Comparison of ENCODE assay signal across 8 mouse cellular contexts in the genomic region with DNA sequence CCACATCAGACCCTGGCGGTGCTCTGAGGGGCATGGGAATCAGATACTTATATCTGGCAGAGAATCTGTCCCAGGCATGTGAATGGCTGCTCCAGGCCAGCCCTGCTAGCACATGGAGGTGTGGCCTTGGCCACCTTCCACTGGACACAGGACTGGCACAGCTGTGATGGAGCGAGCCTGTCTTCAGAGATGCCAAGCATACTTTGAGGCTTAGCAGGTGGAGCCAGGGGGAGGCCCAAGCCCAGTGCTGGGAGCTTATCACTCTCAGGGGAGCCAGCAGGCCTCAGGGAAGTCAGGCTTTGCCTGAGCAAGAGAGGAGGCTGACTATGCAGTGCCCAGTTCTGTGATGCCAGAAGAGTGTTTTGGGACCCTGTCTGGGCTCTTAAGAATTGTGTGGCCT. TPM values are rescaled to one million over a fixed set of nuclear protein-coding genes. Genes with fewer than 3 reads are reported as not detected.
A peak's percentile ranks its signal among the peaks of the same experiment; 100 is the strongest.
DNase-seq lines count a peak whose midpoint lies in the region; ATAC-seq and TF ChIP-seq lines count a peak whose summit lies in the region.

No protein-coding gene starts in this region.

- H3K36me3 ChIP-seq in kidney, embryonic 16.5 days (ENCODE audit: insufficient read depth, low read length): no peaks in the 10 kb centered on the region
- H3K36me3 ChIP-seq in heart, embryonic 11.5 days (ENCODE audit: control insufficient read depth, insufficient read depth, low read length): no peaks in the 10 kb centered on the region
- H3K36me3 ChIP-seq in liver, embryonic 14.5 days (replicated peaks; ENCODE audit: control insufficient read depth, insufficient read depth, low read depth): no peaks in the 10 kb centered on the region; the same call in 1 of the 2 replicates

- H3K4me2 ChIP-seq in kidney, embryonic 16.5 days (replicated peaks; ENCODE audit: low read depth, low read length): no peak overlapping the region
- H3K4me2 ChIP-seq in heart, embryonic 11.5 days: peak overlapping the region; percentile 23
- peak overlapping the region; percentile 46 for H3K4me2 ChIP-seq in liver, embryonic 14.5 days (ENCODE audit: low read depth)

- H3K27ac ChIP-seq in kidney, embryonic 16.5 days (ENCODE audit: low read length): no peak overlapping the region
- H3K27ac ChIP-seq in heart, embryonic 11.5 days (ENCODE audit: low read depth, low read length): peak overlapping the region; percentile 62
- no peak overlapping the region; the same call in 1 of the 2 replicates for H3K27ac ChIP-seq in liver, embryonic 14.5 days

- peaks cover 27% of the 10 kb centered on the region for H3K4me1 ChIP-seq in kidney, embryonic 16.5 days (ENCODE audit: insufficient read depth, low read length)
- peaks cover 65% of the 10 kb centered on the region for H3K4me1 ChIP-seq in heart, embryonic 11.5 days (ENCODE audit: control insufficient read depth, insufficient read depth, low read length)
- peaks cover 52 to 60% of the 10 kb centered on the region in 2 experiments for H3K4me1 ChIP-seq in liver, embryonic 14.5 days (replicated peaks; ENCODE audit: control insufficient read depth in 2 of 2, insufficient read depth in 2 of 2, low read length in 1 of 2)

- H3K9ac ChIP-seq in kidney, embryonic 16.5 days (replicated peaks; ENCODE audit: low read length): no peak overlapping the region
- no peak overlapping the region for H3K9ac ChIP-seq in heart, embryonic 11.5 days (ENCODE audit: low read depth, low read length)
- peak overlapping the region; percentile 31; the same call in 1 of the 2 replicates for H3K9ac ChIP-seq in liver, embryonic 14.5 days (replicated peaks)

- H3K27me3 ChIP-seq in kidney, embryonic 16.5 days (ENCODE audit: insufficient read depth, low read length): no peaks in the 10 kb centered on the region
- no peaks in the 10 kb centered on the region for H3K27me3 ChIP-seq in heart, embryonic 11.5 days (ENCODE audit: control insufficient read depth, insufficient read depth, low read length)
- no peaks in the 10 kb centered on the region for H3K27me3 ChIP-seq in liver, embryonic 14.5 days (ENCODE audit: control insufficient read depth, insufficient read depth, low read length)

- DNase-seq in kidney, adult 11 months: peak; percentile 74
- DNase-seq in adrenal gland, postnatal 10 days: peak; percentile 78
- peak in 1 of 3 experiments; percentile 36 for DNase-seq in liver, embryonic 14.5 days (ENCODE audit: low read depth in 3 of 3, low spot score in 3 of 3)
- no peak for DNase-seq in thymus, adult 18-20 months
- DNase-seq in thymus, postnatal 36 days: no peak

- no peak for ATAC-seq in kidney, embryonic 16.5 days (ENCODE audit: low FRiP score, low TSS enrichment)
- ATAC-seq in heart, embryonic 11.5 days (replicated peaks; ENCODE audit: insufficient number of reproducible peaks, low FRiP score, low TSS enrichment): no peak
- ATAC-seq in liver, embryonic 14.5 days (ENCODE audit: insufficient read depth): no peak
- ATAC-seq in activated CD4-positive, CD25-positive, alpha-beta regulatory T cell, adult 4 months: no peak

- no peak for TF ChIP-seq CTCF in liver, embryonic 14.5 days (IDR thresholded peaks at IDR 0.05; ENCODE audit: low read depth)

- no peak for TF ChIP-seq EP300 in liver, embryonic 14.5 days (IDR thresholded peaks at IDR 0.05; ENCODE audit: low read depth)

- 76% methylated on average over 2 of the region's 2 CpGs for WGBS in kidney, embryonic 16.5 days
- WGBS in heart, embryonic 11.5 days (ENCODE audit: insufficient replicate concordance): 40% methylated on average over 2 of the region's 2 CpGs
- 36% methylated on average over 2 of the region's 2 CpGs for WGBS in liver, embryonic 14.5 days (ENCODE audit: insufficient replicate concordance)

- H3K4me3 ChIP-seq in kidney, embryonic 16.5 days (ENCODE audit: low read length): no peak overlapping the region
- no peak overlapping the region for H3K4me3 ChIP-seq in heart, embryonic 11.5 days (ENCODE audit: low read depth, low read length)
- H3K4me3 ChIP-seq in liver, embryonic 14.5 days (ENCODE audit: insufficient read depth in 1 of 2, low read depth in 2 of 2, low read length in 2 of 2): no peak overlapping the region

- no peaks in the 10 kb centered on the region for H3K9me3 ChIP-seq in kidney, embryonic 16.5 days (ENCODE audit: low read length)
- no peaks in the 10 kb centered on the region for H3K9me3 ChIP-seq in heart, embryonic 11.5 days (replicated peaks; ENCODE audit: control insufficient read depth, low read length)
- no peaks in the 10 kb centered on the region for H3K9me3 ChIP-seq in liver, embryonic 14.5 days (ENCODE audit: control insufficient read depth, low read length)

RNA-seq across cellular contexts. Expression of gene Bicd2, which starts 4.1 kb away (rescaled TPM):
- polyA plus RNA-seq in kidney, embryonic 16.5 days (2015; fragmentation: Nextera tagmentation; extraction: Ambion mirVana): 27.9 and 29.4 TPM in 2 replicates
- total RNA-seq in adrenal gland, postnatal 10 days (2021): 10 to 100 TPM; 31.0 to 31.6 TPM
- polyA plus RNA-seq in heart, embryonic 11.5 days (2014; fragmentation: Nextera tagmentation; extraction: Ambion mirVana): 34.0 and 42.8 TPM in 2 replicates
- polyA plus RNA-seq in liver, embryonic 14.5 days (2012; rRNA removed): 5.6 and 6.4 TPM in 2 replicates
- polyA plus RNA-seq in liver, embryonic 14.5 days (2014; fragmentation: Nextera tagmentation; extraction: Ambion mirVana): 5.9 and 7.0 TPM in 2 replicates
- 1 to 10 TPM; 5.8 to 6.2 TPM for polyA plus RNA-seq in activated CD4-positive, CD25-positive, alpha-beta regulatory T cell, adult 4 months (2017; shearing (Covaris generic))

RNA-seq across cellular contexts. Expression of gene Fgd3, which starts 25.4 kb away (rescaled TPM):
- polyA plus RNA-seq in kidney, embryonic 16.5 days (2015; fragmentation: Nextera tagmentation; extraction: Ambion mirVana): 1.0 and 1.1 TPM in 2 replicates
- total RNA-seq in adrenal gland, postnatal 10 days (2021): 1 to 10 TPM; 3.7 to 3.8 TPM
- polyA plus RNA-seq in heart, embryonic 11.5 days (2014; fragmentation: Nextera tagmentation; extraction: Ambion mirVana): 0.10 and 0.64 TPM in 2 replicates
- 0.50 and 0.64 TPM in 2 replicates for polyA plus RNA-seq in liver, embryonic 14.5 days (2012; rRNA removed)
- polyA plus RNA-seq in liver, embryonic 14.5 days (2014; fragmentation: Nextera tagmentation; extraction: Ambion mirVana): 0.11 TPM in 2 replicates
- 10 to 100 TPM; 11.5 to 13.7 TPM for polyA plus RNA-seq in activated CD4-positive, CD25-positive, alpha-beta regulatory T cell, adult 4 months (2017; shearing (Covaris generic))

Comparison
In these comparisons a context has a peak if more than half of its experiments do, and no peak if none do; other contexts are left out.
1. DNase-seq: peak in kidney, adult 11 months (single experiment) and adrenal gland, postnatal 10 days (single experiment); none in thymus, adult 18-20 months (0 of 2) and thymus, postnatal 36 days (0 of 2).